Mouse (Mus musculus) G1E-ER4 (cell line): ENCODE data around the gene Eif2ak2. TPM values are rescaled to one million over a fixed set of nuclear protein-coding genes. Genes with fewer than 3 reads are reported as not detected.

Experiments
- GATA1 ChIP-seq: IDR thresholded peaks from one replicate; pipeline ENCODE4 v1.8.0; 2012; ENCODE audit warnings: low read length, inconsistent platforms
- polyA plus RNA-seq: library from polyadenylated mRNA; stranded (reverse); fragments of >175 nt; gene quantifications from 2 replicates; pipeline ENCODE4 v1.2.3, GENCODE M21; 2012

The Eif2ak2 gene
- polyA plus RNA-seq, 1 experiment = 21.7 TPM

DNA sequence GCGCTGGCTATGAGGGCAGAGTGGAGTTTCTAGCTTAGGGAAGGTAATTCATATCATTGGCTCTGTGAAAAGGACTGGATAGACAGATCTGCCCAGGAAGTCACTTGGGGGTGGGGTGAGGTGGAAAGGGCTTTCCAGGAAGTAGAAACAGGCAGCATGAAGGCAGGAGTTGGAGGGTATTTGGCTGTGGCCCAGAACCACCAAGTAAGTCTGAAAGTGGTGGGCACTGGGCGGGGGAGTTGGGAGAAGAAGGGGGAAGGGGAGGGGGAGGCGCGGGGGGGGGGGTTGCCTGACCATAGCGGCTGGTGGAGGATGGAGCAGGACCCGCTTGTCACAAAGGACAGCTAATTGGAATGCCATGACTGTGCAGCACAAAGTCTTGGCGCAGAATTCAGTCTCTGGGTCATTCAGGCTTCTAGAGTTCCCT lies 482 bp downstream of the Eif2ak2 start:
- TF ChIP-seq GATA1 = no peak

DNA sequence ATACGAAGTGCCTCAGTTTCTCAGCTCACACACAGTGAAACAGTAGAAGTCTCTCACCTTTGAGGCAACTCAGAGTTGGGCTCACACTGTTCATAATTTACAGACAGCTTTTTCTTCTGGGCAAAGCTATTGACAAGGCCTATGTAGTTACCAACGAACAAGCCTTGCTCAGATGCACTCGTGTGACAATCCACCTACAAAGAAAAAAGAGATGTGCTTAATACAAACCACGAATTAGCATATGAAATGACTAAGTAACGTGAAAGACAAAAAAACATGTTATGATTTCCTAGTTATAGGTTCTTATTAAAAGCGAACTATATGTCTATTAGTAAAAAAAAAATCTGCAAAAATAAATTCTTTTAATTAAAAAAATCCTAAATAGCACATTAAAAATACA lies 8.5 kb downstream of the Eif2ak2 start:
- no peak for TF ChIP-seq GATA1

DNA sequence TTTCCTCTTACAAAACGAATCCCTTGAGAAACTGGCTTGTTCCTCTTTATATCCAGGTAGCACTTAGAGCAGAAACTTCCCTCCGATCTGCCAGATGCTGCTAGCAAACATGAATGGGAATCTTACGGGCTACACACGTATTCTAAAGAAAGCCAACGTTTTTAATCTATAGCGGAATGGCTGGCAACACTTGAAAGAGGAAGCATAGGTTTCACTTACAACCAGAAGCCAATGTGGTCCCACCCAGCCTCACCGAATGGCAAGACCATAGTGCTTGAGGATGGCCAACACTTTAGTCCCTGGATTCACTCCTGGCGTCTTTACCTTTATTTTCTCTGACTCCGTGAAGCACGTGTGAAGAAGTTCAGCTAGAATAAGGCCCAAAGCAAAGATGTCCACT lies 26.1 kb downstream of the Eif2ak2 start:
- TF ChIP-seq GATA1 = no peak

DNA sequence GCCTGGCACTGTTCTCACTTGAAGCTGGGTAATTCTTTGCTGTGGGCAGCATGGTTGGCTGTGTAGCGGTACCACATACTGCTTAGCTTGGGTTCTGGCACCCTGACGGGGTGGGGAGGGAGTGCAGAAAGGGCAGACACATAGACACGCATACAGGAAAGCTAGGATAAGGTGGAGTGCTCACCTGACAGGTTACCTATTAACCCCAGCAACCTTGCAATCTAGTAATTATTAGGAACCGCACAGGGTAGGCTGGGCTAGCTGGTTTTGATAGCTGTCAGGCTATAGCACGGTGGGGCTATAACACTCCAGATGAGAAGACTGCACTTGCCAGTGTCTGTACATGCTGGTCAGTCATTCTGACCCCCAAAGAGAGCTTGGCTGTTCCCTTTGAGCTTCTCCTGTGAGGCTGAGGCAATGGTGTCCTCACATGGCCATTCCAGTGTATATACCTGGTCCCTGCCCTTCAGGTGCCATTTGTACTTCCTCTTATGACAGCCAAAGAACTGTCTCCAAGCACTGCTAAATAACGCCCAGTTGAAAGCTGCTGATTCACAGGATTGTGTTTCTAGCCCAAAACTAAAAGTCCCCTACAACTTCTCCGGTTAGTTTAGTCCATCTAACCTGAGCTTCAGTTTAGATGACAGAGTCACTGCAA lies 40.0 kb downstream of the Eif2ak2 start:
- TF ChIP-seq GATA1 = no peak

DNA sequence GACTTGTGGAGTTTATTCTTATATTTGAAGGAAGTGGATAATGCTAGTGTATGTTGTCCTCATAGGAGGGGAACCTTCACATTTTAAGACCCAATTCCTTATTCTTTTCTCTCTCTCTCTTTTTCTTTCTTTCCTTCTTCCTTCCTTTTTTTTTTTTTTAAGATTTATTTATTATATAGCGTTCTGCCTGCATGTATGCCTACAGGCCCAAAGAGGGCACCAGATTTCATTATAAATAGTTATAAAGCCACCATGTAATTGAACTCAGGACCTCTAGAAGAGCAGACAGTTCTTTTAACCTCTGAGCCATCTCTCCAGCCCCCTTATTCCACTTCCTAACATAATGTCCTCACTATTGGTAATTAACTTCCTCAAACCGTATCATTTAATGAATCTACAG lies 46.3 kb downstream of the Eif2ak2 start:
- TF ChIP-seq GATA1 = no peak

DNA sequence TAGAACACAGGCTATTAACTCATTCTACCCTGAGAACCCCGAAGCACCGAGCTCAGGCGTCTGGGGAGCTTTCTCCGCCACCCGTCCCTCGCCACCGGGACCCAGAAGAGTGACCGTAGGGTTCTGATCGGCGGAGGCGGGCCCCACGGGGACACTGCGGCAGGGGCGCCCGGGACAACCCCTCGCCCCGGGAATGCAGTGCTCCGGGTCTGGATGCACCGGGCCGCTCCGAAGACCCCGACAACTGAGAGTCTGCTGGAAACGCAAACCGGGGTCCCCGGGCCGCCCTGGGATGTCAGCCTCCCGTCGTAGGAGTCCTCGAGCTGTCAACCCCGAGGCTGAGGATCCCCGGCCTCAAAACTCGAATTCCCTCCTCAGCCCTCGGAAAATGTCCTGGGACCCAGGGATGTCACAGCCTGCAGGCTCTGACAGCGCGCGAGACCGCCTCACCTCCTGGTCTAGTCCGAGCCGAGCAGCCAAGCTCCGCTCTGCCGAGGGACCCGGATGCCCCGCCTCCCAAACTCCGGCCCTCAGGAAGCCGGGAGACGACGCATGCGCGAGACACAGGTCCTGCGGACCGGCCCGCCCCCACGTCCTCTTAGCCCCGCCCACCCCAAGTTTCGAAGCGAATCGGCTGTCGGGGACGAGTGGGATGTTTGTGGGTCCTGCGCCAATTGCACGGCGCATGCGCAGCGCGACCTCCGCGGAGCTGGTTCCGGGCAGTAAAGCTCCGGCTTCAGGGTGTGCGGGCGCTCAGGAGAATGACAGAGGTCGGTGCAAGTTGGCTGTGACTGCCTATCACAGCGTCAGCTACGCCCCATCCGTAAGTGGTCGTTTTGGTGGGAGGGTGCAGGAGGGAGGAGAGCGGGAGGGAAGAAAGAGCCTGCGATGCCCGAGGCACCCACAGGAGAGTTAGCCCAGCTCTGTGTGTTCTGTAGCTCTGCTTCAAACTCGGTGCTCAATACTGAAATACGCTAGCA lies 47.2 kb downstream of the Eif2ak2 start, which contains the start of the genes Heatr5b and Gpatch11:
Heatr5b (minus strand) TSS at position 509 of the 980 bp plus-strand sequence.
Gpatch11 (plus strand) TSS at position 712 of the 980 bp plus-strand sequence.
- no peak for TF ChIP-seq GATA1

DNA sequence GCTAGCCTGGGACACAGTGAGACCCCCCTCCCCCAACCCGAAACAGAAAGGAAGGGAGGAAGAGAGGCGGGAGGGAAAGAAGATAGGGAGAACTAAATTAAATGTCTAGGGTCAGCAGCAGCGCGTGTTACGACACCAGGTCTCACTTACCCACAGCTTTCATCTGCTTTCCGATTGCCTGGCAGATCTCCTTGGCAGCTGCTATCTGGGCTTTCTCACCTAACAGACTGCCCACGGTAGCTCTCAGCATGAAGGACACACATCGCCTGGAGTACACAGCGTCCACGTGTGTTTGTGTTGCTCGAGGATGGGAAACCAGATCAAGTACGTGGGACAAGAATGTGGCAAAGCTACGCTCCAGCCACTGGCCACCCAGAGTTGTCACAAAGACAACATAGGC lies 58.0 kb downstream of the Eif2ak2 start:
- TF ChIP-seq GATA1 = no peak

DNA sequence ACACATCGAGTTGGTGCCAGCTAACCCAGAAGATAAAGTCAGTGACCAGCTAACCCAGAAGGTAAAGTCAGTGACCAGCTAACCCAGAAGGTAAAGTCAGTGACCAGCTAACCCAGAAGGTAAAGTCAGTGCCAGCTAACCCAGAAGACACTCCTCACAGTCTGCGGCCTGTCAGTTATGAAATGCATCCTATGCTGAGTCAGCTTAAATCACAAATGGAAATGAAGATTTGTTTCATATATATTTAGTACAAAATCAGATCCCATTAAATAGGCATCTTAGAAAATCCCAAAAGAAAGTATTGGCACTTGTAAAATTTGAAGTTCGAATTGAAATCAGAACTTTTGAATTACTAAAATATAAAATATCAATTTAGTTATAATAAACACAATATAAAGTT lies 72.8 kb downstream of the Eif2ak2 start:
- no peak for TF ChIP-seq GATA1

DNA sequence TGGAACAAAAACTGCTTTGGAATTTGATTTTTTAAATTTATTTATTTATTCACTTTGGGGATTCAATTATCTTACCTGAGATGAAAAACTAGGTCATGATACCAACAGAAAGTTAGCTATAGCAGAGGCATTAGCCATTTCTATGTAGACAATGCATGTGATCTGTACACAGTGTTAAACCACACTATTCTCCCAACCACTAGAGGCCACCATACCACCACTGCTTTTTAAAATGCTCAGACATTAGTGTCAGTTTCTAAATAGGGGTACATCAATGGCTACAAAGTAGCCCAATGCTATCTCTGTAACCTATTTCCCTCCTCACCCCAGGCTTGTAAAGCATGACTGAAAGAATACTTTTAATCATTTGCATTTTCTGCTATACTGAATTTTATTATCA lies 73.4 kb downstream of the Eif2ak2 start:
- no peak for TF ChIP-seq GATA1

Other genes with a start within 250 kb of the Eif2ak2 start
- 3.0 and 3.8 TPM in 2 replicates for gene Strn, start 145.4 kb downstream of the Eif2ak2 start, polyA plus RNA-seq
- 1.5 and 5.1 TPM in 2 replicates for gene Heatr5b, start 47.2 kb downstream of the Eif2ak2 start, polyA plus RNA-seq
- gene Gpatch11, start 47.0 kb downstream of the Eif2ak2 start, polyA plus RNA-seq = 0.90 and 4.0 TPM in 2 replicates
- not detected in 2 replicates for gene Sult6b1, start 24.4 kb upstream of the Eif2ak2 start, polyA plus RNA-seq
- gene Cebpzos, start 33.9 kb upstream of the Eif2ak2 start, polyA plus RNA-seq = 3.6 and 4.9 TPM in 2 replicates
- gene Cebpz, start 54.5 kb upstream of the Eif2ak2 start, polyA plus RNA-seq = 41.7 and 47.2 TPM in 2 replicates
- gene Ndufaf7, start 54.6 kb upstream of the Eif2ak2 start, polyA plus RNA-seq = 1.1 and 3.0 TPM in 2 replicates
- gene Prkd3, start 138.2 kb upstream of the Eif2ak2 start, polyA plus RNA-seq = not detected in 2 replicates
- not detected in 2 replicates for gene Qpct, start 169.3 kb upstream of the Eif2ak2 start, polyA plus RNA-seq